Mouse (Mus musculus) limb, embryonic 14.5 days (tissue): ENCODE data around the gene Agtrap. TPM values are rescaled to one million over a fixed set of nuclear protein-coding genes. Genes with fewer than 3 reads are reported as not detected.

Experiments used
- ATAC-seq: fragments of 200-750 bp; cut with Nextera tagmentation; 2 replicates; pipeline ENCODE4 v1.8.0; 2017; ENCODE audit warnings: low read depth, moderate number of reproducible peaks, moderate TSS enrichment; ENCODE audit not compliant: low FRiP score
- DNase-seq: peaks from one replicate; pipeline ENCODE4 v3.0.0-alpha.2; 2015; ENCODE audit warnings: low spot score
- H3K27ac ChIP-seq: fragments of 300-500 bp; sonication (generic); replicated peaks from 2 replicates; pipeline ENCODE4 v1.5.1; 2014; ENCODE audit warnings: low read depth, mild to moderate bottlenecking, low read length, moderate library complexity, mixed read lengths
- H3K27me3 ChIP-seq: fragments of 300-500 bp; sonication (generic); 2 replicates; pipeline ENCODE4 v1.6.1; 2014; ENCODE audit warnings: low read length, mixed read lengths; ENCODE audit not compliant: control insufficient read depth, insufficient read depth
- H3K36me3 ChIP-seq: fragments of 300-500 bp; sonication (generic); 2 replicates; pipeline ENCODE4 v1.6.1; 2014; ENCODE audit warnings: mild to moderate bottlenecking, low read length, moderate library complexity, mixed read lengths; ENCODE audit not compliant: control insufficient read depth, insufficient read depth
- H3K4me1 ChIP-seq: fragments of 300-500 bp; sonication (generic); 2 replicates; pipeline ENCODE4 v1.6.1; 2014; ENCODE audit warnings: antibody characterized with exemption, low read length, mixed read lengths; ENCODE audit not compliant: control insufficient read depth, insufficient read depth
- H3K4me2 ChIP-seq: fragments of 300-500 bp; sonication (generic); replicated peaks from 2 replicates; pipeline ENCODE4 v1.6.1; 2014; ENCODE audit warnings: low read depth, mild to moderate bottlenecking, low read length, moderate library complexity; ENCODE audit not compliant: severe bottlenecking
- H3K4me3 ChIP-seq: fragments of 300-500 bp; sonication (generic); replicated peaks from 2 replicates; pipeline ENCODE4 v1.5.1; 2014; ENCODE audit warnings: low read length
- H3K9ac ChIP-seq: fragments of 300-500 bp; sonication (generic); 2 replicates; pipeline ENCODE4 v1.6.1; 2014; ENCODE audit warnings: mild to moderate bottlenecking, low read depth, low read length, moderate library complexity; ENCODE audit not compliant: severe bottlenecking
- H3K9me3 ChIP-seq: fragments of 300-500 bp; sonication (generic); 2 replicates; pipeline ENCODE4 v1.6.1; 2016; ENCODE audit warnings: low read length; ENCODE audit not compliant: control insufficient read depth
- POLR2A ChIP-seq: fragments of 200-500 bp; IDR thresholded peaks from 2 replicates; pipeline ENCODE4 v1.8.0; 2012; ENCODE audit warnings: inconsistent platforms, mild to moderate bottlenecking, moderate library complexity, borderline replicate concordance; ENCODE audit not compliant: insufficient read depth, insufficient read length; ENCODE audit errors: extremely low read depth
- WGBS: fragments of 180-500 bp; shearing (Covaris S2); extraction: QIAGEN DNeasy Blood & Tissue Kit; methylation state at CpG from one replicate; pipeline ENCODE4 v1.1.7; 2014; 5-methylcytosine and 5-hydroxymethylcytosine counted together
- polyA plus RNA-seq, 2 experiments: library from polyadenylated mRNA; depleted of rRNA in 1 of 2; stranded (reverse) in 1 of 2; unstranded in 1 of 2; fragments of >200 nt; fragmentation: Nextera tagmentation in 1 of 2; extraction: Ambion mirVana in 1 of 2; gene quantifications; 2 replicates each; pipeline versions ENCODE4 v1.2.1 to v1.2.3; 2012 to 2014

Gene Agtrap
- polyA plus RNA-seq, 2 experiments: 11.0 to 17.6 TPM

- ATAC-seq: no peak
- WGBS: 74% methylated on average over 3 of the region's 3 CpGs
- no peak for TF ChIP-seq POLR2A
- DNase-seq: no peak
- Histone ChIP-seq H3K9me3 (no peaks in the 10 kb centered on the region), H3K4me1 (0 out of 2 replicates have a peak, but pooled peaks cover 16% of the 10 kb centered on the region), H3K27me3 (no peaks in the 10 kb centered on the region), H3K4me3 (no peak overlapping the region), H3K4me2 (no peak overlapping the region), H3K27ac (no peak overlapping the region), H3K9ac (no peak overlapping the region), H3K36me3 (peaks cover 7% of the 10 kb centered on the region)
Observed at GRCm38 (mm10) chr4:148085907-148086305, 1.9 kb downstream of the Agtrap start.

- H3K9me3 ChIP-seq: no peaks in the 10 kb centered on the region
- WGBS: 55% methylated on average over 10 of the region's 10 CpGs
- no peak for ATAC-seq
- peaks cover 12% of the 10 kb centered on the region for H3K36me3 ChIP-seq
- no peak overlapping the region for H3K27ac ChIP-seq
- H3K9ac ChIP-seq: no peak overlapping the region
- no peak overlapping the region for H3K4me3 ChIP-seq
- TF ChIP-seq POLR2A: no peak
- DNase-seq: no peak
- H3K4me2 ChIP-seq: no peak overlapping the region
- no peaks in the 10 kb centered on the region for H3K27me3 ChIP-seq
- H3K4me1 ChIP-seq: 0 out of 2 replicates have a peak, but pooled peaks cover 16% of the 10 kb centered on the region
Observed at GRCm38 (mm10) chr4:148085131-148085906, 2.5 kb downstream of the Agtrap start.

GRCm38 (mm10) chr4:148084261-148084714 is 3.5 kb downstream of the Agtrap start:
- TF ChIP-seq POLR2A: no peak
- no peak overlapping the region for H3K27ac ChIP-seq
- DNase-seq: no peak

GRCm38 (mm10) chr4:148083176-148083899 is 4.5 kb downstream of the Agtrap start:
- Histone ChIP-seq H3K27me3 (no peaks in the 10 kb centered on the region), H3K4me3 (no peak overlapping the region), H3K4me1 (0 out of 2 replicates have a peak, but pooled peaks cover 16% of the 10 kb centered on the region), H3K27ac (no peak overlapping the region), H3K4me2 (no peak overlapping the region), H3K9ac (no peak overlapping the region), H3K9me3 (no peaks in the 10 kb centered on the region), H3K36me3 (peaks cover 17% of the 10 kb centered on the region)
- ATAC-seq: peak; percentile 20
- no peak for DNase-seq
- WGBS: 54% methylated on average over 21 of the region's 21 CpGs
- no peak for TF ChIP-seq POLR2A

More at GRCm38 (mm10) chr4:148084261-148084714, 3.5 kb downstream of the Agtrap start:
- no peak overlapping the region for H3K4me2 ChIP-seq
- H3K9me3 ChIP-seq: no peaks in the 10 kb centered on the region
- no peak overlapping the region for H3K4me3 ChIP-seq
- ATAC-seq: no peak
- H3K36me3 ChIP-seq: peaks cover 16% of the 10 kb centered on the region
- 0 out of 2 replicates have a peak, but pooled peaks cover 16% of the 10 kb centered on the region for H3K4me1 ChIP-seq
- no peaks in the 10 kb centered on the region for H3K27me3 ChIP-seq
- WGBS: 20% methylated on average over 8 of the region's 8 CpGs
- no peak overlapping the region for H3K9ac ChIP-seq

- DNase-seq: peak; percentile 38
- TF ChIP-seq POLR2A: no peak
- Histone ChIP-seq H3K4me1 (0 out of 2 replicates have a peak, but pooled peaks cover 14% of the 10 kb centered on the region), H3K4me2 (no peak overlapping the region), H3K9ac (no peak overlapping the region), H3K36me3 (peaks cover 17% of the 10 kb centered on the region), H3K4me3 (no peak overlapping the region), H3K27me3 (no peaks in the 10 kb centered on the region), H3K27ac (no peak overlapping the region), H3K9me3 (no peaks in the 10 kb centered on the region)
- WGBS: 51% methylated on average over 12 of the region's 12 CpGs
- ATAC-seq: no peak
Observed at GRCm38 (mm10) chr4:148082257-148083044, 5.4 kb downstream of the Agtrap start.
